Mouse (Mus musculus) lung, embryonic 14.5 days (tissue): ENCODE results near the gene Nap1l5. TPM values are rescaled to one million over a fixed set of nuclear protein-coding genes. Genes with fewer than 3 reads are reported as not detected.
A peak's percentile ranks its signal among the peaks of the same experiment; 100 is the strongest.

Experiments used
- ATAC-seq: fragments of 200-750 bp; cut with Nextera tagmentation; 2 replicates; pipeline ENCODE4 v1.8.0; 2017; ENCODE audit warnings: mild to moderate bottlenecking, moderate TSS enrichment, moderate library complexity; ENCODE audit not compliant: insufficient read depth
- DNase-seq: peaks from one replicate; pipeline ENCODE4 v3.0.0-alpha.2; 2015
- H3K27ac ChIP-seq: fragments of 300-500 bp; sonication (generic); 2 replicates; pipeline ENCODE4 v1.5.1; 2014; ENCODE audit warnings: low read depth, mild to moderate bottlenecking, moderate library complexity
- H3K27me3 ChIP-seq: fragments of 300-500 bp; sonication (generic); 2 replicates; pipeline ENCODE4 v1.6.1; 2014; ENCODE audit warnings: low read length, control low read depth; ENCODE audit not compliant: insufficient read depth
- H3K36me3 ChIP-seq: fragments of 300-500 bp; sonication (generic); 2 replicates; pipeline ENCODE4 v1.6.1; 2014; ENCODE audit warnings: control low read depth; ENCODE audit not compliant: insufficient read depth
- H3K4me1 ChIP-seq: fragments of 300-500 bp; sonication (generic); 2 replicates; pipeline ENCODE4 v1.6.1; 2014; ENCODE audit warnings: antibody characterized with exemption, control low read depth; ENCODE audit not compliant: insufficient read depth
- H3K4me2 ChIP-seq: fragments of 300-500 bp; sonication (generic); 2 replicates; pipeline ENCODE4 v1.6.1; 2014; ENCODE audit warnings: mild to moderate bottlenecking
- H3K4me3 ChIP-seq: fragments of 300-500 bp; sonication (generic); 2 replicates; pipeline ENCODE4 v1.5.1; 2014; ENCODE audit warnings: low read depth, low read length
- H3K9ac ChIP-seq: fragments of 300-500 bp; sonication (generic); 2 replicates; pipeline ENCODE4 v1.6.1; 2014
- H3K9me3 ChIP-seq: fragments of 300-500 bp; sonication (generic); 2 replicates; pipeline ENCODE4 v1.6.1; 2016; ENCODE audit warnings: low read depth, low read length, control low read depth
- CTCF ChIP-seq: IDR thresholded peaks from 2 replicates; pipeline ENCODE4 v1.5.1; 2016; ENCODE audit warnings: antibody characterized with exemption, low read depth
- WGBS: fragments of 180-500 bp; shearing (Covaris S2); extraction: QIAGEN DNeasy Blood & Tissue Kit; methylation state at CpG from one replicate; pipeline ENCODE4 v1.1.7; 2014; 5-methylcytosine and 5-hydroxymethylcytosine counted together
- polyA plus RNA-seq: library from polyadenylated mRNA; unstranded; fragments of >200 nt; fragmentation: Nextera tagmentation; extraction: Ambion mirVana; gene quantifications from 2 replicates; pipeline ENCODE4 v1.2.1, GENCODE M21; 2014

The Nap1l5 gene
- polyA plus RNA-seq, 1 experiment from 2014 or later, result 5.6 TPM

GRCm38 (mm10) chr6:58907336-58907735, 460 bp upstream of the Nap1l5 start:
- no peak overlapping the region for H3K4me3 ChIP-seq
- peak overlapping the region; percentile 72 for H3K4me2 ChIP-seq
- ATAC-seq, result no peak
- TF ChIP-seq CTCF, result no peak
- DNase-seq, result no peak
- 0 out of 2 replicates have a peak, but pooled peaks cover 3% of the 10 kb centered on the region for H3K36me3 ChIP-seq
- WGBS, result 73% methylated on average over 8 of the region's 8 CpGs
- no peaks in the 10 kb centered on the region for H3K27me3 ChIP-seq
- no peaks in the 10 kb centered on the region for H3K4me1 ChIP-seq
- H3K27ac ChIP-seq, result no peak overlapping the region
- peaks cover 17% of the 10 kb centered on the region; the same call in 1 of the 2 replicates for H3K9me3 ChIP-seq
- no peak overlapping the region for H3K9ac ChIP-seq

- Histone ChIP-seq H3K27ac (no peak overlapping the region), H3K27me3 (no peaks in the 10 kb centered on the region), H3K4me1 (no peaks in the 10 kb centered on the region), H3K4me2 (no peak overlapping the region), H3K36me3 (0 out of 2 replicates have a peak, but pooled peaks cover 3% of the 10 kb centered on the region), H3K4me3 (no peak overlapping the region), H3K9ac (no peak overlapping the region), H3K9me3 (peaks cover 17% of the 10 kb centered on the region; the same call in 1 of the 2 replicates)
- WGBS, result 63% methylated on average over 3 of the region's 3 CpGs
- no peak for DNase-seq
- no peak for TF ChIP-seq CTCF
- no peak for ATAC-seq
These were observed 2.3 kb downstream of the Nap1l5 start for GRCm38 (mm10) chr6:58904551-58904950.

DNA sequence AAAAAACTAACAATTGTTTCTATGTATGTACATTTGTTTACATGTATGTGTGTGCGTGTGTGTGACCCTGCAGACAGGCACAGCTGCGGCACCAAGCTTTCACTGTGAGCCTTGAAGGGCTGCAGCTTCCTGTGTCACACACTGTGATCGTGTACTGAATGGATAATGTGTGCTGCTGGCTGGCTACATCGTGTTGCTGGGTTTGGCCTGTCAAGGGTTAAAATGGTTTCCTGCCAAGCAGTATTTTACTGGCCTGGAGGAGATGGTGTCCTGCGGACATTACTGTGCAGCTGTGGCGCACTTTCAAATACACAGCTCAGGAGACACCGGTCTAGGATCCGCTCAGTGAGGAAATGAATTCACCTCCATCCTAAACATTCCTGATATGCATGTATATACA, 3.7 kb downstream of the Nap1l5 start:
- Histone ChIP-seq H3K4me2 (no peak overlapping the region), H3K27me3 (no peaks in the 10 kb centered on the region), H3K9ac (no peak overlapping the region), H3K27ac (no peak overlapping the region), H3K4me3 (no peak overlapping the region), H3K4me1 (no peaks in the 10 kb centered on the region), H3K9me3 (peaks cover 17% of the 10 kb centered on the region; the same call in 1 of the 2 replicates), H3K36me3 (0 out of 2 replicates have a peak, but pooled peaks cover 3% of the 10 kb centered on the region)
- WGBS, result 31% methylated on average over 8 of the region's 8 CpGs
- ATAC-seq (peak; percentile 92), DNase-seq (peak; percentile 86)
- TF ChIP-seq CTCF, result no peak

GRCm38 (mm10) chr6:58900536-58900935, 6.3 kb downstream of the Nap1l5 start:
- WGBS, result 76% methylated on average over 7 of the region's 7 CpGs
- TF ChIP-seq CTCF, result no peak

GRCm38 (mm10) chr6:58899076-58899475, 7.8 kb downstream of the Nap1l5 start:
- Histone ChIP-seq H3K27me3 (no peaks in the 10 kb centered on the region), H3K9me3 (no peaks in the 10 kb centered on the region), H3K4me2 (no peak overlapping the region), H3K36me3 (no peaks in the 10 kb centered on the region), H3K4me1 (no peaks in the 10 kb centered on the region), H3K4me3 (no peak overlapping the region), H3K9ac (no peak overlapping the region), H3K27ac (no peak overlapping the region)
- TF ChIP-seq CTCF, result no peak
- no peak for DNase-seq
- 88% methylated on average over 3 of the region's 3 CpGs for WGBS
- no peak for ATAC-seq

More at GRCm38 (mm10) chr6:58900536-58900935, 6.3 kb downstream of the Nap1l5 start:
- DNase-seq, result peak; percentile 10
- H3K27me3 ChIP-seq, result no peaks in the 10 kb centered on the region
- ATAC-seq, result no peak; the same call in 1 of the 2 replicates
- H3K4me1 ChIP-seq, result no peaks in the 10 kb centered on the region
- H3K4me3 ChIP-seq, result no peak overlapping the region
- no peak overlapping the region for H3K9ac ChIP-seq
- no peak overlapping the region for H3K4me2 ChIP-seq
- H3K36me3 ChIP-seq, result no peaks in the 10 kb centered on the region
- no peak overlapping the region for H3K27ac ChIP-seq
- peaks cover 2% of the 10 kb centered on the region; the same call in 1 of the 2 replicates for H3K9me3 ChIP-seq

DNA sequence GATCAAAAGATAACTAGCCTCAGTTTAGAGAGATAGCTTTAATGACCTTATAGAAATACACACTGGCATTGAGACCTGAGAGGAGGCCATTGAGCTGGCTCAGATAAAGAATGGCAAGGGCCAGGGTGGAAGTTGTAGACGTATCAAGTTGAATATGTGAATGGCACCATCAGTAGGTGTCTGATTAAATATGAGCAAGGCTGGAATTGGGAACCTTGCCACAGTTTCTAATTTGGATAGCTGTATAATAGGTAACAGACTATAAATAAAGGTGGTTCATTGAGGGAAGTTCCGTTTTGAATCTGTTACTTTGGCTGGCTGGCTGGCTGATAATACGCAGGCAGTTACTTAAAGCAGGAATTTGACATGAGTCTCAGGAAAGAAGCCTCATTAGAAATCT, 10.2 kb downstream of the Nap1l5 start:
- no peaks in the 10 kb centered on the region for H3K27me3 ChIP-seq
- H3K27ac ChIP-seq, result no peak overlapping the region
- 70% methylated on average over 3 of the region's 3 CpGs for WGBS
- no peaks in the 10 kb centered on the region for H3K36me3 ChIP-seq
- H3K4me3 ChIP-seq, result no peak overlapping the region
- H3K4me2 ChIP-seq, result no peak overlapping the region
- H3K4me1 ChIP-seq, result no peaks in the 10 kb centered on the region
- no peak for ATAC-seq
- no peaks in the 10 kb centered on the region for H3K9me3 ChIP-seq
- no peak overlapping the region for H3K9ac ChIP-seq
- no peak for TF ChIP-seq CTCF
- no peak for DNase-seq

DNA sequence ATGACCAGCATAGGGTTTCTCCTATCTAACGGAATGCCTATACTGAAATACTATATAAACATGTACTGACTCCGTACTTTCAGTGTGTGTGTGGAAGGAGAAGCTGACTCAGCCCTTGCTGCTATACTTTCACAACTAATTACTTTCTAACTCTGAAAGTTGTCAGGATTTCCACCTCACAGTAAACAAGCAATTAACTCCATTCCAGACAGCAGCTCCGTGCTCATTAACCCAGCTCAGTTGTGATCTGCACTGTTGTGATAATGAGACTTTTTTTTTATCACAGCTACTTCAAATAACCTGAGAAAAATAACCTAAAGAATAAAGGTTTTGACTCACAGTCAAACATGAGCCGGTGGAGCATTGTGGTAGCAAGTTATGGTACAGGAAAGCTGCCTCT, 11.9 kb downstream of the Nap1l5 start:
- H3K4me1 ChIP-seq, result no peaks in the 10 kb centered on the region
- no peak overlapping the region for H3K9ac ChIP-seq
- H3K4me2 ChIP-seq, result no peak overlapping the region
- H3K27me3 ChIP-seq, result no peaks in the 10 kb centered on the region
- H3K27ac ChIP-seq, result no peak overlapping the region
- no peak overlapping the region for H3K4me3 ChIP-seq
- TF ChIP-seq CTCF, result no peak
- 77% methylated on average over 4 of the region's 4 CpGs for WGBS
- DNase-seq (no peak), ATAC-seq (no peak)
- no peaks in the 10 kb centered on the region for H3K36me3 ChIP-seq
- H3K9me3 ChIP-seq, result no peaks in the 10 kb centered on the region

- Histone ChIP-seq H3K4me1 (no peaks in the 10 kb centered on the region), H3K9me3 (no peaks in the 10 kb centered on the region), H3K27me3 (no peaks in the 10 kb centered on the region), H3K9ac (no peak overlapping the region), H3K4me2 (no peak overlapping the region), H3K36me3 (0 out of 2 replicates have a peak, but pooled peaks cover 4% of the 10 kb centered on the region), H3K4me3 (no peak overlapping the region), H3K27ac (no peak overlapping the region)
- TF ChIP-seq CTCF, result no peak
- DNase-seq, result no peak
- ATAC-seq, result no peak
- WGBS, result 80% methylated on average over 6 of the region's 6 CpGs
These were observed 13.6 kb downstream of the Nap1l5 start for GRCm38 (mm10) chr6:58893307-58893706.
